Mouse (Mus musculus) brown adipose tissue, adult 24 weeks (tissue): ENCODE results near the gene 2810006K23Rik. TPM values are rescaled to one million over a fixed set of nuclear protein-coding genes. Genes with fewer than 3 reads are reported as not detected.
A peak's percentile ranks its signal among the peaks of the same experiment; 100 is the strongest.
"Not testable (repeated sequence)": the region's sequence is repeated elsewhere in the genome, so short reads cannot be mapped to it uniquely, and the experiment has no call there.

Experiments
- H3K27ac ChIP-seq: fragments of 200-500 bp; replicated peaks from 2 replicates; pipeline ENCODE4 v1.5.1; 2012; ENCODE audit warnings: low read depth, mild to moderate bottlenecking, low read length
- H3K4me1 ChIP-seq: fragments of 200-500 bp; 2 replicates; pipeline ENCODE4 v1.6.1; 2012; ENCODE audit warnings: low read length, mixed read lengths; ENCODE audit not compliant: control insufficient read depth, insufficient read depth, insufficient read length
- H3K4me3 ChIP-seq: fragments of 200-500 bp; 2 replicates; pipeline ENCODE4 v1.5.1; 2012; ENCODE audit warnings: low read depth, mild to moderate bottlenecking, low read length, moderate library complexity; ENCODE audit not compliant: insufficient read depth
- polyA plus RNA-seq: library from polyadenylated mRNA; stranded (reverse); fragments of >200 nt; gene quantifications from 2 replicates; pipeline ENCODE4 v1.2.4, GENCODE M21; 2012; ENCODE audit not compliant: missing spikeins, insufficient read depth, insufficient read length

2810006K23Rik gene
- polyA plus RNA-seq, 1 experiment, result 19.3 TPM

DNA sequence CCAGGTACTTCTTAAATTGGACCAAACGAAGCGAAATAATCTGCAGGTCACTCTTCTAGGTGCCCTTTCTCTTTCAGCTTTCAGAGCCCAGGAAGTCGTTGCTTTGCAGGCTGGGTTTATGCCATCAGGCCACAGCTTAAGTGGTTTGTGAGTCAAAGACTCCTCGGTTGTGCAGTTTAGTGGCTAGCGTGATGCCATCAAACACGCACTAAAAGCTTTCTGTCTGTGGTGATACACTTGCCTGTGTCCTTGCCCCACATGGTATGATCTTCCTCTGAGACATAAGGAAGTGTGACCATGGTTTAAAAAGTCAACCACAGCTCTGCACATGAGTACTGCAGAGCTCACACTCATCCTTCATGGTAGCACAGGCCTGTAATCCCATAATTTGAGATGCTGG, 2.2 kb downstream of the 2810006K23Rik start:
- H3K4me1 ChIP-seq, result no peaks in the 10 kb centered on the region
- H3K4me3 ChIP-seq, result no peak overlapping the region
- H3K27ac ChIP-seq, result no peak overlapping the region

GRCm38 (mm10) chr5:124334392-124334791, 6.5 kb downstream of the 2810006K23Rik start:
- Histone ChIP-seq H3K27ac (no peak overlapping the region; the same call in 1 of the 2 replicates), H3K4me1 (no peaks in the 10 kb centered on the region), H3K4me3 (no peak overlapping the region)

DNA sequence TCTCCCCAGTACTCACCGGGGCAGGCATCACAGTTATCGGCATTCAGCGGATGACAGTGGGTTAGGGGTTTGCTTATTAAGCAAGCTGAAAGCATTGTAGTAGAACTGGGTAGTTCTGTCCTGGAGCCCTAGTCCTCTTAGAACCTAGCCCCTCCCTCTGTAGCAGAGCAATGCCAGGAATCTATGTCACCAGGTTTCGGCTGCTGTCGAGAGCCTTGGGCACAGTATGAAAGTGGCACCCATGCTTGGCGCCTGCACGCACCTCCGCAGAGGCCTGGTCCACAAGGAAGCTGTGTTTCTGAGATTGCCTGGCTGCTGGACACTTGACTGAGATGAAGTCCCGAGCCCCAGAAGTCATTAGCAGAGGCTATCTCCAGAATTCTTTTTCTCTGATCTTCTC, 9.2 kb downstream of the 2810006K23Rik start:
- H3K27ac ChIP-seq, result no peak overlapping the region
- no peak overlapping the region for H3K4me3 ChIP-seq
- no peaks in the 10 kb centered on the region for H3K4me1 ChIP-seq

DNA sequence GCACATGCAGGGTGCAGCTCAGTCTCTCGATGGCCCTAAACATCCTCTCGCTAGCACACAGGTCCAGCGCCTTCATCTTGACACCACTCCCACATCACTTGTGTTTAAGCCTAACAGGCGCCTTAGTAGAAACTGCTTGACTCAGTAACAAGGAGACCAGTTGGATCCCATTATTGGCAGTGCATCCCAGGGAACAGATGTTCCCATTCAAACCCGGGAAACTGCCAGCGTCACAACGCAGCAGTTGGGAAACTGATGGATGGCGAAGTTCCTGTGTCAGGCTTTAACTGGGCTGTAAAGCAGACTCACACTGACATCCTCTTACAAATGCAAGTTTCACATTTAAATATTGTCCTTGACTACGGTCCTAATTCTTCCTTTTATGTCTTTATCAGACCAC, 10.0 kb downstream of the 2810006K23Rik start:
- Histone ChIP-seq H3K4me1 (no peaks in the 10 kb centered on the region), H3K27ac (no peak overlapping the region)

DNA sequence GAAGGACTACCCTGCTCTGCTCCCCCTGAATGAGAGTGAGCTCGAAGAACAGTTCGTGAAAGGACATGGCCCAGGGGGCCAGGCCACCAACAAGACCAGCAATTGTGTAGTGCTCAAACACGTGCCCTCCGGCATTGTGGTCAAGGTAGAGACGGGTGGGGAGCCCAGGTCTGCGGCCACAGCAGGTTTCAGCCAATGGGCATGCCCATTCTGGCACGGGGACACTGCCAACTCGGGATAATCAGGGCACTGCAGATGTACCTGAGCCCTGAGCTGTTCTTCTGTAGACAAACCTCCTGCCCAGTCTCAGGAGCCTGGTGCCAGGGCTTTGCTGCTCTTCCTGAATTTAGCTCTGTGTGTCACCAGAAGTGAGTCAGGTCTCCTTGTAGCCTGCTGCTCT, 10.9 kb downstream of the 2810006K23Rik start:
- no peak overlapping the region for H3K4me3 ChIP-seq
- H3K27ac ChIP-seq, result no peak overlapping the region
- no peaks in the 10 kb centered on the region for H3K4me1 ChIP-seq

More for the DNA sequence above, 10.0 kb downstream of the 2810006K23Rik start:
- no peak overlapping the region for H3K4me3 ChIP-seq

- not testable (repeated sequence) for H3K4me1 ChIP-seq, H3K4me3 ChIP-seq, H3K27ac ChIP-seq
Measured at GRCm38 (mm10) chr5:124341753-124342339, 14.0 kb downstream of the 2810006K23Rik start.

DNA sequence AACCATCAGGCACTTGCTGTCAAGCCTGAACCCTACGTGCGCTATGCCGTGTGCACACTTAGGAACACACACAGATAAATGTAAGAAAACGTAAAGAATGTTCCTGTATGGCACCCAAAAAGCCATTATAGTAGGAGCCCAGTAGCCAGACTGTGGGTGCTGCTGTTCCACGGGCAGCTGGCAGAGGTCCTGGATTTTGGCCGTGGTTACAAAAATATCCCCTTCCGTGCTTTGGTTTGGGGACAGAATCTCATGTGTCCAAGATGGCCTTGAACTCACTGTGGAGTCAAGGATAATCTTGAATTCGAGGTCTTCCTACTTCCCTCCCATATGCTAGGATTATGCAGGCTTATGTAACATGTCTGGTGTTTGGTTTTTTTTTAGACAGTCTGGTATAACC, 15.0 kb downstream of the 2810006K23Rik start:
- H3K27ac ChIP-seq, result no peak overlapping the region

DNA sequence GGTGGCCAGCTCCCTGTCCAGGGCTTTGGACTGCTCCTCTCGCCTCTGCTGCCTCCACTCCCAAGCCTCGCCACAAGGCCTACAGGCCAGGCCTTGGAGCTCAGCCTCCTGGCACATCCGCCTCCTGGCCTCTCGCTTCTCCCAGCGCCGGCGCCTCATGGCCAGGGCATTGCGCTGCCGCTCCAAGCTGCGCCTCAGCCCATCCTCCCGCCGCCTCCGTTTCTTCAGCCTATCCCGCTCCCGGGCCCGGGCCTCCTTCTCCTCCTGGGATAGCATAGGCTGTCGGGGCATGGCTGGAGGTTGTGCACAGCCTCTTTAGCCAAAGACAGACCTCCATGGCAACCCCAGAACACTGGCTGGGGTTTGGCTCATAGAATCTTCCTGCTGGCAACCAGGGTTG, 21.3 kb downstream of the 2810006K23Rik start:
- H3K4me1 ChIP-seq, result peaks cover 10% of the 10 kb centered on the region
- no peak overlapping the region for H3K27ac ChIP-seq
- H3K4me3 ChIP-seq, result no peak overlapping the region

More for the DNA sequence above, 15.0 kb downstream of the 2810006K23Rik start:
- no peak overlapping the region for H3K4me3 ChIP-seq
- H3K4me1 ChIP-seq, result no peaks in the 10 kb centered on the region

DNA sequence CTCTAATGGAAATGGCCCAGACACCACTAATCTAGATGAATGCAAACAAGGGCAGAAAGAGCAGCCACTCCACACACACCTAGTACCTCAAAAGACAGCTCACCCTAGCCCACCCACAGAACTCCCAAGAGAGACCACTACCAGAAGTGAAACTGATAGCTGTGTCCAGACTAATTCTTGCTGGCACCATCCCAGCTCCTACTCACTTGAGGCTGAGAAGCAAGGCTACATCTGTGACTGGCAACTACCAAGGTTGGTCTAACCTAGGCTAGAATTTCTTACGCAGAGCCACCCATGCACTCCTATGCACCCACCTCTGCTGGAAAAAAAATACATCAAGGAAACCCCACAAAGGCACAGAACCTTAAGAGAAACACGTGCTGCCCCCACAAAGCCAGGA, 22.5 kb downstream of the 2810006K23Rik start:
- peaks cover 10% of the 10 kb centered on the region for H3K4me1 ChIP-seq
- no peak overlapping the region for H3K27ac ChIP-seq
- H3K4me3 ChIP-seq, result no peak overlapping the region

GRCm38 (mm10) chr5:124351111-124351560, 23.2 kb downstream of the 2810006K23Rik start:
- Histone ChIP-seq H3K27ac (no peak overlapping the region), H3K4me1 (peaks cover 10% of the 10 kb centered on the region), H3K4me3 (no peak overlapping the region)

GRCm38 (mm10) chr5:124351604-124352003, 23.7 kb downstream of the 2810006K23Rik start:
- Histone ChIP-seq H3K27ac (no peak overlapping the region), H3K4me3 (no peak overlapping the region), H3K4me1 (peaks cover 10% of the 10 kb centered on the region)

- H3K4me3 ChIP-seq, result peak overlapping the region; percentile 97
- H3K4me1 ChIP-seq, result peaks cover 10% of the 10 kb centered on the region
- peak overlapping the region; percentile 43; the same call in 1 of the 2 replicates for H3K27ac ChIP-seq
Measured at GRCm38 (mm10) chr5:124352141-124352920, 24.4 kb downstream of the 2810006K23Rik start.

DNA sequence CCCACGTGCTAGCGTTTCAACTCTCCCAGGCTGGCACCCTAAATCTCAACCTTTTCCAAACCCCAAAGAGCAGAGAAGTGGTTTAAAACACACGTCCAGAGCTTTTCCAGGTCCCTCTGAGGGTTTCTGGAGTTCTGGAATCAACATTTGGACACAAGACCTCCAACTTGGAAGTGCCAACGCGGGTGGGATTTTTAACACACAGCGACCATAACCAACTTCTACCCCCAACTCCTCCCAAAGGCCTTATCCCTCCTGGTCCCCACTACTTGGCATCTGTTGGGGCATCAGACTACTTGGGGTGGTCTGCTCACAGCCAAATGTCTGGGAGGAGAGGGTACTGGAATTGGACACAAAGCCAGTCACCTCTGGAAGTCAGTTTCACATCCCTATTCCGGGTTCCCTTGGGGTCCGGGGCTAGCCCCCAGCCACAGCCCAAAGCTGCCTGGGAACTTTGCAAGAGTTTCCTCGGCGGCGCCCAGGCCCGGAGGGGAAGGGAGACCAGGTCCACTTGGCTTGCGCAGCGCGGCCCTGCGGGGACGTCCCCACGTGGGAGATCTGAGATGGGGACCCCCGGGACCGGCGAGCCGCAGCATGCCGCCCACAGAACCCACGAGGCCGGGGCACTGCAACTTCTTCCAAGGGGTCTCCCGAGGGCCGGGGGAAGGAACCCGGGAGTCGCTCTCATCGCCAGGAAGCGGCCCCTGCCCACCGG, 25.3 kb downstream of the 2810006K23Rik start:
- Histone ChIP-seq H3K4me1 (peaks cover 10% of the 10 kb centered on the region), H3K4me3 (peak overlapping the region; percentile 97), H3K27ac (peak overlapping the region; percentile 43; the same call in 1 of the 2 replicates)

- Histone ChIP-seq H3K27ac (peak overlapping the region; percentile 57), H3K4me1 (peaks cover 10% of the 10 kb centered on the region), H3K4me3 (peak overlapping the region; percentile 97)
Measured at GRCm38 (mm10) chr5:124353726-124354547, 26.0 kb downstream of the 2810006K23Rik start.
